Mouse (Mus musculus): Measurements from ENCODE around the gene Obscn. TPM values are rescaled to one million over a fixed set of nuclear protein-coding genes. Genes with fewer than 3 reads are reported as not detected.

The Obscn gene
- total and polyA plus RNA-seq, 3 experiments, result 0.09 to 0.13 (median 0.13) TPM

- Histone ChIP-seq H3K27me3 (replicated peaks) (no peaks in the 10 kb centered on the region), H3K79me2 (replicated peaks; ENCODE audit: control insufficient read depth, extremely low read depth, insufficient read depth, poor library complexity, severe bottlenecking) (peaks cover 62% of the 10 kb centered on the region), H3K4me1 (ENCODE audit: control insufficient read depth in 1 of 2, insufficient read depth in 2 of 2) (peaks cover 22 to 59% of the 10 kb centered on the region in 2 experiments), H3K9me3 (replicated peaks; ENCODE audit: low read length) (no peaks in the 10 kb centered on the region), H3K36me3 (replicated peaks in 1 of 2; ENCODE audit: control insufficient read depth in 1 of 2, insufficient read depth in 1 of 2, low read length in 1 of 2) (peaks cover 6 to 45% of the 10 kb centered on the region in 2 experiments), H3K27ac (ENCODE audit: insufficient read depth, low read depth) (peak overlapping the region; percentile 40), H3K4me2 (ENCODE audit: insufficient read depth, low read depth, poor library complexity, severe bottlenecking) (peak overlapping the region; percentile 62), H3K9ac (ENCODE audit: insufficient read depth, low read depth) (peak overlapping the region; percentile 86), H3K4me3 (replicated peaks in 1 of 3; ENCODE audit: low read depth in 2 of 3, low read length in 2 of 3, poor library complexity in 1 of 3) (peak overlapping the region; percentile 70 to 99 (median 96))
- DNase-seq (ENCODE audit: extremely low read depth), result peak; percentile 31
- in situ Hi-C loops (cut with MboI; ENCODE audit: low pct_ligation_motif_present, low pct_unique_long_range_greater_than_20kb, low sequenced_read_pairs) (no loop called here), dilution Hi-C loops (cut with MboI; ENCODE audit: extremely low pct_ligation_motif_present, extremely low pct_unique_long_range_greater_than_20kb, low sequenced_read_pairs) (no loop called here)
- TF ChIP-seq E2F4 (IDR thresholded peaks at IDR 0.05; ENCODE audit: insufficient replicate concordance, low read depth, low read length) (no peak), TCF12 (IDR thresholded peaks at IDR 0.05; ENCODE audit: low read depth, low read length) (no peak), USF2 (conservative IDR thresholded peaks at IDR 0.05; ENCODE audit: low read depth, low read length) (no peak), MAX (IDR thresholded peaks at IDR 0.05; ENCODE audit: low read length) (peak; percentile 78), BHLHE40 (IDR thresholded peaks at IDR 0.05; ENCODE audit: low read depth, low read length) (0 out of 2 replicates have a peak, but pooled peaks have one; percentile 2), JUN (IDR thresholded peaks at IDR 0.05; ENCODE audit: insufficient read depth, low read depth, low read length) (no peak), CTCF (conservative IDR thresholded peaks at IDR 0.05 in 1 of 2, IDR thresholded peaks at IDR 0.05 in 1 of 2; ENCODE audit: low read depth in 2 of 2, low read length in 2 of 2) (no peak), POLR2AphosphoS2 (IDR thresholded peaks at IDR 0.05; ENCODE audit: low read depth, low read length) (no peak; the same call in 1 of the 2 replicates), ZMIZ1 (IDR thresholded peaks at IDR 0.05; ENCODE audit: low read depth, low read length) (no peak), MAZ (IDR thresholded peaks at IDR 0.05; ENCODE audit: low read depth, low read length) (no peak), SIN3A (IDR thresholded peaks at IDR 0.05; ENCODE audit: low read length) (no peak; the same call in 1 of the 2 replicates), ELF1 (IDR thresholded peaks at IDR 0.05; ENCODE audit: low read depth, low read length) (no peak), ETS1 (conservative IDR thresholded peaks at IDR 0.05; ENCODE audit: low read depth, low read length) (peak; percentile 32; the same call in 1 of the 2 replicates), NELFE (IDR thresholded peaks at IDR 0.05; ENCODE audit: low read depth, low read length) (peak; percentile 95; the same call in 1 of the 2 replicates), MXI1 (IDR thresholded peaks at IDR 0.05; ENCODE audit: low read depth, low read length) (peak; percentile 71), PAX5 (IDR thresholded peaks at IDR 0.05; ENCODE audit: low read length) (no peak), JUND (conservative IDR thresholded peaks at IDR 0.05; ENCODE audit: low read depth, low read length) (no peak), IRF4 (IDR thresholded peaks at IDR 0.05; ENCODE audit: low read depth, low read length) (no peak), KAT2A (IDR thresholded peaks at IDR 0.05; ENCODE audit: insufficient replicate concordance, low read length) (no peak), CHD2 (IDR thresholded peaks at IDR 0.05; ENCODE audit: low read length) (no peak), NRF1 (IDR thresholded peaks at IDR 0.05; ENCODE audit: low read depth, low read length) (no peak), ZC3H11A (IDR thresholded peaks at IDR 0.05; ENCODE audit: low read depth, low read length) (no peak), RCOR1 (conservative IDR thresholded peaks at IDR 0.05; ENCODE audit: low read depth, low read length) (no peak), MAFK (IDR thresholded peaks at IDR 0.05; ENCODE audit: insufficient replicate concordance, low read length) (no peak), POLR2A (IDR thresholded peaks at IDR 0.05; ENCODE audit: low read depth, low read length) (no peak), MEF2A (IDR thresholded peaks at IDR 0.05; ENCODE audit: borderline replicate concordance, low read depth, low read length) (no peak), MYC (IDR thresholded peaks at IDR 0.05; ENCODE audit: low read depth, low read length) (peak; percentile 73; the same call in 1 of the 2 replicates), USF1 (IDR thresholded peaks at IDR 0.05; ENCODE audit: low read depth, low read length) (no peak), ZNF384 (IDR thresholded peaks at IDR 0.05; ENCODE audit: low read depth, low read length) (no peak; the same call in 1 of the 2 replicates), ZKSCAN1 (IDR thresholded peaks at IDR 0.05; ENCODE audit: borderline replicate concordance, low read depth, low read length) (no peak), CHD1 (IDR thresholded peaks at IDR 0.05; ENCODE audit: low read depth, low read length) (0 out of 2 replicates have a peak, but pooled peaks have one; percentile 24), GABPA (IDR thresholded peaks at IDR 0.05; ENCODE audit: insufficient replicate concordance, low read depth, low read length) (no peak), RAD21 (IDR thresholded peaks at IDR 0.05; ENCODE audit: low read depth, low read length) (no peak)
Observed at GRCm38 (mm10) chr11:58977607-58978026, 158.6 kb downstream of the Obscn start.
